In genomic region chr7:49278531-49278930, GRCm38 (mm10) we compare ENCODE assay signal across 16 mouse cellular contexts.
"Had no signal": no experiment of that assay in that cellular context is flagged by ENCODE, and none has a peak within 500 bp of the region (broad histone marks: within the 10 kb centered on the region; RNA-seq: fewer than 3 reads in every experiment).

No protein-coding gene starts in this region.

- H3K27ac ChIP-seq: limb, embryonic 10.5 days; limb, embryonic 13.5 days; liver, embryonic 13.5 days had no signal

- DNase-seq: kidney, postnatal 14 days; kidney, postnatal 4 days; layer of hippocampus, postnatal 36 days; liver; liver, embryonic 13.5 days; lung, adult 2 months; lung, postnatal 14 days; lung, postnatal 4 days; midbrain, embryonic 14.5 days; right cerebral cortex, postnatal 4 days; thymus, adult 2 months; thymus, postnatal 14 days; thymus, postnatal 4 days had no signal

- H3K9ac ChIP-seq: limb, embryonic 13.5 days; liver, embryonic 13.5 days had no signal

- H3K9me3 ChIP-seq: limb, embryonic 10.5 days; limb, embryonic 13.5 days; liver, embryonic 13.5 days had no signal

- H3K36me3 ChIP-seq: limb, embryonic 10.5 days; limb, embryonic 13.5 days; liver, embryonic 13.5 days had no signal

- H3K4me3 ChIP-seq: limb, embryonic 10.5 days; limb, embryonic 13.5 days; liver, embryonic 13.5 days had no signal

- H3K4me2 ChIP-seq: limb, embryonic 13.5 days; liver, embryonic 13.5 days; midbrain, embryonic 11.5 days had no signal
